Mouse (Mus musculus) limb, embryonic 12.5 days (tissue): Measurements from ENCODE around the gene Dnajb1. TPM values are rescaled to one million over a fixed set of nuclear protein-coding genes. Genes with fewer than 3 reads are reported as not detected.
A peak's percentile ranks its signal among the peaks of the same experiment; 100 is the strongest.
"Not testable (repeated sequence)": the region's sequence is repeated elsewhere in the genome, so short reads cannot be mapped to it uniquely, and the experiment has no call there.

Experiments used
- ATAC-seq: fragments of 200-750 bp; cut with Nextera tagmentation; 2 replicates; pipeline ENCODE4 v1.8.0; 2017; ENCODE audit warnings: low read depth, moderate TSS enrichment; ENCODE audit not compliant: insufficient number of reproducible peaks, insufficient read depth, low FRiP score, low TSS enrichment
- H3K27ac ChIP-seq: fragments of 300-500 bp; sonication (generic); 2 replicates; pipeline ENCODE4 v1.5.1; 2016; ENCODE audit warnings: mild to moderate bottlenecking, moderate library complexity
- H3K27me3 ChIP-seq: fragments of 300-500 bp; sonication (generic); 2 replicates; pipeline ENCODE4 v1.6.1; 2016; ENCODE audit warnings: mild to moderate bottlenecking, moderate library complexity
- H3K36me3 ChIP-seq: fragments of 300-500 bp; sonication (generic); 2 replicates; pipeline ENCODE4 v1.6.1; 2016; ENCODE audit warnings: mild to moderate bottlenecking, moderate library complexity
- H3K4me1 ChIP-seq: fragments of 300-500 bp; sonication (generic); replicated peaks from 2 replicates; pipeline ENCODE4 v1.6.1; 2016
- H3K4me2 ChIP-seq: fragments of 300-500 bp; sonication (generic); 2 replicates; pipeline ENCODE4 v1.6.1; 2016; ENCODE audit warnings: mild to moderate bottlenecking, moderate library complexity
- H3K4me3 ChIP-seq: fragments of 300-500 bp; sonication (generic); replicated peaks from 2 replicates; pipeline ENCODE4 v1.5.1; 2016; ENCODE audit warnings: mild to moderate bottlenecking
- H3K9ac ChIP-seq: fragments of 300-500 bp; sonication (generic); replicated peaks from 2 replicates; pipeline ENCODE4 v1.6.1; 2016; ENCODE audit warnings: mild to moderate bottlenecking, moderate library complexity
- H3K9me3 ChIP-seq: fragments of 300-500 bp; sonication (generic); 2 replicates; pipeline ENCODE4 v1.6.1; 2016; ENCODE audit warnings: mild to moderate bottlenecking, moderate library complexity
- WGBS: fragments of 180-500 bp; shearing (Covaris S2); methylation state at CpG from one replicate; pipeline ENCODE4 v1.1.7; 2016; 5-methylcytosine and 5-hydroxymethylcytosine counted together
- polyA plus RNA-seq: library from polyadenylated mRNA; unstranded; fragments of >200 nt; fragmentation: Nextera tagmentation; extraction: Ambion mirVana; gene quantifications from 2 replicates; pipeline ENCODE4 v1.2.1, GENCODE M21; 2016

The Dnajb1 gene
- polyA plus RNA-seq, 1 experiment from 2014 or later = 72.8 TPM

DNA sequence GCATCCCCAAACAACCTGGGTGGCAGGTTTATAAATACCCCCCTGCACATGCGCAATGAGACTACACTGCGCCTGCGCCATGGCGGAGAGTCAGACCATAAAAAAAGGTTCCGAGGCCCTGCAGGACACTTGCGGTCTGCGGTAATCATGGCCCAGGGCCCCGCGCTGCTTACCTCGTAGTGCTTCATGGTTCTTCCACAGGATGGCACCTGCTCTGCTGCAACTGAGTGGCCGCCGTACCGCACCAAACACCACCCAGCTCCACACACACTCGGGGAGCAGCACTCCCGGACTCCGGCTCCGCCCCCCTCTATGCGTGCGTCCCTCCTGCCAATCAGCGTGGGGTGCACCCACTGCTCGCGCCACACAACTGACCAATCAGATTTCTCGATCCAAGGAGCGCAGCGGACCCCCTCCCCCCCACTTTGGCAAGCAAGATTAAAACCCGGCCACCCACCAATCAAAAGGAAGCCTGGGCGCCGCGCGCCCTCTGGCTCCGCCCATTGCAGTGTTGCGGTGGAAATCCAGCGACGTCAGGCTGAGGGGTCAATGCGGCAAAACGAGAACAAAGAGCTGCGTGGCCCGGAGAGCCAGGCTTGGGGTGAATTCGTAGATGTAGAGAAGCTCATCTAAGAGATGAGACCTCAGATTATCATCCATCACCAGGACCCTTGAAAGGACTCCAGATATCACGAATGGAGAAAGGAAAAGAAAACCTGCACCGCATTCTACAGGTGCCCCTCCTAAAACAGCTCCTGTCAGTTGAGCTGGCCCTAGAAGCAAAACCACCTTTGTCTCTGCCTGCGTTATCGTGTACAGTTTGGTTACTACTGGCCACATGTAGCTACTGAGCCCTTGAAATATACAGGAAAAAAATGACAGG, 13.6 kb upstream of the Dnajb1 start:
- under 1% methylated on average over 43 of the region's 43 CpGs for WGBS
- H3K4me3 ChIP-seq = peak overlapping the region; percentile 86
- peaks cover 21% of the 10 kb centered on the region for H3K36me3 ChIP-seq
- H3K4me2 ChIP-seq = peak overlapping the region; percentile 86
- H3K27me3 ChIP-seq = no peaks in the 10 kb centered on the region
- ATAC-seq = peak; percentile 98
- H3K27ac ChIP-seq = peak overlapping the region; percentile 91
- H3K9ac ChIP-seq = peak overlapping the region; percentile 91
- no peaks in the 10 kb centered on the region for H3K9me3 ChIP-seq
- H3K4me1 ChIP-seq = peaks cover 24% of the 10 kb centered on the region

DNA sequence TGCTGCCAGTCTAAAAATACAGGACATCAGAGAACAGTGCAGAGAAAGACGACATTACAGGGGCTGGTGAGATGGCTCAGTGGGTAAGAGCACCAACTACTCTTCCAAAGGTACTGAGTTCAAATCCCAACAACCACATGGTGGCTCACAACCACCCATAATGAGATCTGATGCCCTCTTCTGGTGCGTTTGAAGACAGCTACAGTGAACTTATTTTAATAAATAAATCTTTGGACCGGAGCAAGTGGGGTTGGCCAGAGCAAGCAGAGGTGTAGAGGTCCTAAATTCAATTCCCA, 13.0 kb upstream of the Dnajb1 start:
- H3K36me3 ChIP-seq = peaks cover 16% of the 10 kb centered on the region
- peaks cover 24% of the 10 kb centered on the region for H3K4me1 ChIP-seq
- H3K9ac ChIP-seq = peak overlapping the region; percentile 63
- not testable (repeated sequence) for H3K27me3 ChIP-seq, ATAC-seq, H3K9me3 ChIP-seq
- peak overlapping the region; percentile 91 for H3K27ac ChIP-seq
- 71% methylated on average over 3 of the region's 3 CpGs for WGBS
- H3K4me2 ChIP-seq = peak overlapping the region; percentile 86
- peak overlapping the region; percentile 86 for H3K4me3 ChIP-seq

DNA sequence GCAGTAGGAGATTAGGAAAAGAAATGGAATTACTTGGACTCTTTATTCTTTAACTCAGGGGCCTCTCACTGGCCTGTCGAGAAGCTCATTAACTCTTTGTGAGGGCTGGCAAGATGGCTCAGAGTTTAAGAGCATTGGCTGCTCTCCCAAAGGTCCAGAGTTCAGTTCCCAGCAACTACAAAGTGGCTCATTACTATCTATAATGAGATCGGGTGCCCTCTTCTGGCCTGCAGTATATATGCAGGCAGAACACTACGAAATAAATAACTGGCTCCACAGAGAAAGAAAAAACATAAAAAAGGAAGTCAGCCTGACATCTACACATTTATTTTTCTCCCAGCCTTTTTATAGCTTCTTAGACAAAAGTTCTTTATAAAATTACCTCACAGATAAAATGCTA, 11.6 kb upstream of the Dnajb1 start:
- 28% methylated on average over 3 of the region's 3 CpGs for WGBS
- Histone ChIP-seq H3K4me3 (no peak overlapping the region), H3K9ac (no peak overlapping the region), H3K9me3 (no peaks in the 10 kb centered on the region), H3K27ac (no peak overlapping the region), H3K4me2 (no peak overlapping the region), H3K36me3 (peaks cover 10% of the 10 kb centered on the region; the same call in 1 of the 2 replicates), H3K4me1 (peaks cover 18% of the 10 kb centered on the region), H3K27me3 (no peaks in the 10 kb centered on the region)
- no peak for ATAC-seq

GRCm38 (mm10) chr8:83598146-83598545, 9.8 kb upstream of the Dnajb1 start:
- H3K4me1 ChIP-seq = peaks cover 3% of the 10 kb centered on the region; the same call in 1 of the 2 replicates
- 5% methylated on average over 1 of the region's 1 CpGs for WGBS
- H3K4me3 ChIP-seq = no peak overlapping the region

DNA sequence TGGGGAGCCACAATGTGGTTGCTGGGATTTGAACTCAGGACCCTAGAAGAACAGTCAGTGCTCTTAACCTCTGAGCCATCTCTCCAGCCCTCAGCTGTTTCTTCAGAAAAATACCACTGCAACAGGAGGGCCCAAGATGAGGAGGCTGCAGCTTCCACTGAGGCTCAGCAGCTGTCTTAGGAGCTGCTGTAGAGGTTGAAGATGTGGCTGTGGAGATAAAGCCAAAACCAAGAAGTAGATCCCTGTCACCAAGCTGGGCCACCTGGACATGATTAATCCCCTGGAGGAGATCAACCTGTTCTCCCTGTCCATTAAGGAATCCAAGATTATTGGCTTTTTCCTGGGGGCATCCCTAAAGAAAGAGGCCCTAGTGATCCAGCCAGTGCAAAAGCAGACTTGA, 8.2 kb upstream of the Dnajb1 start:
- ATAC-seq = no peak
- Histone ChIP-seq H3K27ac (no peak overlapping the region), H3K36me3 (no peaks in the 10 kb centered on the region), H3K4me1 (no peaks in the 10 kb centered on the region), H3K4me3 (no peak overlapping the region), H3K9me3 (no peaks in the 10 kb centered on the region), H3K27me3 (no peaks in the 10 kb centered on the region), H3K9ac (no peak overlapping the region), H3K4me2 (no peak overlapping the region)

More at GRCm38 (mm10) chr8:83598146-83598545, 9.8 kb upstream of the Dnajb1 start:
- no peak for ATAC-seq
- Histone ChIP-seq H3K4me2 (no peak overlapping the region), H3K9me3 (no peaks in the 10 kb centered on the region), H3K27ac (no peak overlapping the region), H3K9ac (no peak overlapping the region), H3K27me3 (no peaks in the 10 kb centered on the region), H3K36me3 (no peaks in the 10 kb centered on the region)

GRCm38 (mm10) chr8:83602650-83603029, 5.4 kb upstream of the Dnajb1 start:
- Histone ChIP-seq H3K36me3 (no peaks in the 10 kb centered on the region), H3K27ac (no peak overlapping the region), H3K4me2 (no peak overlapping the region), H3K27me3 (no peaks in the 10 kb centered on the region), H3K9ac (no peak overlapping the region), H3K4me3 (no peak overlapping the region), H3K4me1 (peaks cover 7% of the 10 kb centered on the region; the same call in 1 of the 2 replicates), H3K9me3 (no peaks in the 10 kb centered on the region)
- ATAC-seq = no peak
- 80% methylated on average over 2 of the region's 2 CpGs for WGBS

- H3K9ac ChIP-seq = peak overlapping the region; percentile 88
- peaks cover 20% of the 10 kb centered on the region for H3K4me1 ChIP-seq
- no peaks in the 10 kb centered on the region for H3K27me3 ChIP-seq
- no peaks in the 10 kb centered on the region for H3K9me3 ChIP-seq
- H3K4me3 ChIP-seq = peak overlapping the region; percentile 75
- peaks cover 38% of the 10 kb centered on the region for H3K36me3 ChIP-seq
- under 1% methylated on average over 51 of the region's 51 CpGs for WGBS
- H3K27ac ChIP-seq = peak overlapping the region; percentile 97
- peak; percentile 69 for ATAC-seq
- peak overlapping the region; percentile 77 for H3K4me2 ChIP-seq
These were observed 421 bp downstream of the Dnajb1 start for GRCm38 (mm10) chr8:83608398-83608829.

DNA sequence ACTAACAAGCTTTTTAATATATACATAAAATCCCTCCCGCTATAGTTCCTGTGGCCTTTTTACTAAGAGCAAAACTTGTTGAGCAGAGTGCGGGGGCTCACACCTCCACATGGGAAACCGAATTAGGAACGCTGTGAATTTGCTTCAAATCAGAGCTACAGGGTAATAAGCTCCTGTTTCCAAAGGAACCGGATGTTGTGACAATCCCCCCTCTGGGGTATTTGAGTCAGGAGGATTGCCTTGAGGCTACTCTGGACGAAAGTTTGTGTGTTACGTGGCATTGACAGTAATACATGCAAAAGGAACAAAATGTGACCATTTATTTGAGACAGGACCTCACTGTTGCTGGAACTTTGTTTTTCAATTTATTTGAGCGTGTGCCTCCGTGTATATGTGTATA, 1.1 kb downstream of the Dnajb1 start:
- 29% methylated on average over 9 of the region's 9 CpGs for WGBS
- H3K4me3 ChIP-seq = peak overlapping the region; percentile 75

GRCm38 (mm10) chr8:83609547-83610180, 1.7 kb downstream of the Dnajb1 start:
- H3K4me2 ChIP-seq = peak overlapping the region; percentile 77
- H3K27ac ChIP-seq = no peak overlapping the region
- peak overlapping the region; percentile 75 for H3K4me3 ChIP-seq
- 93% methylated on average over 10 of the region's 10 CpGs for WGBS
- peaks cover 20% of the 10 kb centered on the region for H3K4me1 ChIP-seq
- H3K9ac ChIP-seq = peak overlapping the region; percentile 88
- no peaks in the 10 kb centered on the region for H3K27me3 ChIP-seq
- ATAC-seq = no peak
- H3K36me3 ChIP-seq = peaks cover 48% of the 10 kb centered on the region
- no peaks in the 10 kb centered on the region for H3K9me3 ChIP-seq

More for the DNA sequence above, 1.1 kb downstream of the Dnajb1 start:
- Histone ChIP-seq H3K36me3 (peaks cover 43% of the 10 kb centered on the region), H3K9ac (peak overlapping the region; percentile 88), H3K4me1 (peaks cover 20% of the 10 kb centered on the region), H3K27ac (peak overlapping the region; percentile 97; the same call in 1 of the 2 replicates), H3K9me3 (no peaks in the 10 kb centered on the region), H3K27me3 (no peaks in the 10 kb centered on the region), H3K4me2 (peak overlapping the region; percentile 77)
- ATAC-seq = no peak

GRCm38 (mm10) chr8:83611921-83612320, 3.9 kb downstream of the Dnajb1 start:
- no peak overlapping the region for H3K4me2 ChIP-seq
- H3K9me3 ChIP-seq = no peaks in the 10 kb centered on the region
- WGBS = 95% methylated on average over 4 of the region's 4 CpGs
- H3K4me1 ChIP-seq = peaks cover 19% of the 10 kb centered on the region
- H3K27me3 ChIP-seq = no peaks in the 10 kb centered on the region
- no peak overlapping the region for H3K4me3 ChIP-seq
- no peak overlapping the region for H3K27ac ChIP-seq
- peaks cover 48% of the 10 kb centered on the region for H3K36me3 ChIP-seq
- no peak overlapping the region for H3K9ac ChIP-seq
- ATAC-seq = no peak

GRCm38 (mm10) chr8:83613695-83614094, 5.7 kb downstream of the Dnajb1 start:
- H3K4me3 ChIP-seq = no peak overlapping the region
- no peak for ATAC-seq
- H3K4me2 ChIP-seq = no peak overlapping the region
- WGBS = 95% methylated on average over 4 of the region's 4 CpGs
- H3K27me3 ChIP-seq = no peaks in the 10 kb centered on the region
- peaks cover 48% of the 10 kb centered on the region for H3K36me3 ChIP-seq
- no peak overlapping the region for H3K27ac ChIP-seq
- H3K9me3 ChIP-seq = no peaks in the 10 kb centered on the region; the same call in 1 of the 2 replicates
- peaks cover 13% of the 10 kb centered on the region for H3K4me1 ChIP-seq
- no peak overlapping the region for H3K9ac ChIP-seq
